Mouse (Mus musculus): ENCODE data around the gene Prtn3.

DNA sequence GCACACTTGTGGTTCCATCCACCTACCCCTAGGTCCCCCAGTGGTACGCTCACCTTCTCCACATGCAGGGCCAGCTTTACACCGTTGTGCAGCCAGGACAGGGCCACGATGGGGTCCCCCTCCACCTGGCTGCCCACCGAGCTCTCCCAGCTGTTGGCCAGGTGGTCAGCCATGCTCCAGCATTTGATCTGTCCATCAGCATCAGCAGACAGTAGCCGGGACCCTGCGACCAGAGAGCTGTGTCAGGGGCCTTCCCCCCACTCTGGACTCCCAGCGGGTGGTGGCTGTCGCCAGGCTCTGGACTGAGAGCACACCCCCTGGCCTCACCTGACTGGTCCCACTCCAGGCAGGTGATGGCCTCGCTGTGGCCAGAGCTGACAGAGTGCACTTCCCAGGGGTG lies 32.4 kb downstream of the Prtn3 start:
- TF ChIP-seq CTCF (IDR thresholded peaks at IDR 0.05; ENCODE audit: low read depth, low read length) (no peak), POLR2A (IDR thresholded peaks at IDR 0.05; ENCODE audit: borderline replicate concordance, low read depth, low read length) (no peak)
